Mouse (Mus musculus) megakaryocyte, adult 5-6 weeks (primary cell): Measurements from ENCODE around the gene Olfr155. TPM values are rescaled to one million over a fixed set of nuclear protein-coding genes. Genes with fewer than 3 reads are reported as not detected.

ENCODE experiments used
- ATAC-seq: 2 replicates; pipeline ENCODE4 v1.8.0; 2016; ENCODE audit warnings: mild to moderate bottlenecking, inconsistent platforms; ENCODE audit not compliant: poor library complexity, severe bottlenecking
- total RNA-seq, 2 experiments: library from RNA; stranded (forward) in 1 of 2; stranded (reverse) in 1 of 2; fragments of 153-499, 151-499 nt in 1 of 2; fragments of 221-1000, 200-1000 nt in 1 of 2; gene quantifications; 2 replicates each; pipeline versions ENCODE4 v1.2.3 to v1.2.4; 2015 to 2017

Olfr155 gene
- total RNA-seq, 2 experiments from 2014 or later = not detected

GRCm38 (mm10) chr4:43891247-43891646 lies 39.9 kb downstream of the Olfr155 start:
- no peak for ATAC-seq

GRCm38 (mm10) chr4:43897209-43897608 lies 45.8 kb downstream of the Olfr155 start:
- ATAC-seq = no peak

- peak; percentile 54 for ATAC-seq
These were observed 47.8 kb downstream of the Olfr155 start for GRCm38 (mm10) chr4:43899197-43899596.

GRCm38 (mm10) chr4:43903690-43904089 lies 52.3 kb downstream of the Olfr155 start:
- ATAC-seq = no peak

- ATAC-seq = peak; percentile 59
These were observed 55.1 kb downstream of the Olfr155 start for GRCm38 (mm10) chr4:43906443-43906842.

Other genes starting within 250 kb of the Olfr155 start
- 0.29 and 1.7 TPM in 2 replicates for gene Npr2, start 219.6 kb upstream of the Olfr155 start, total RNA-seq (2015)
- gene Npr2, start 219.6 kb upstream of the Olfr155 start, total RNA-seq (2017) = 0.33 and 1.3 TPM in 2 replicates
- gene Spag8, start 198.0 kb upstream of the Olfr155 start, total RNA-seq (2015) = not detected in 2 replicates
- gene Spag8, start 198.0 kb upstream of the Olfr155 start, total RNA-seq (2017) = not detected in 2 replicates
- gene Hint2, start 195.1 kb upstream of the Olfr155 start, total RNA-seq (2015) = 23.8 and 24.3 TPM in 2 replicates
- 24.6 and 27.9 TPM in 2 replicates for gene Hint2, start 195.1 kb upstream of the Olfr155 start, total RNA-seq (2017)
- 0.27 and 0.42 TPM in 2 replicates for gene Tmem8b, start 182.6 kb upstream of the Olfr155 start, total RNA-seq (2015)
- 0.04 and 0.16 TPM in 2 replicates for gene Tmem8b, start 182.6 kb upstream of the Olfr155 start, total RNA-seq (2017)
- gene Fam221b, start 182.4 kb upstream of the Olfr155 start, total RNA-seq (2015) = 0.11 TPM in 1 of 2 replicates, not detected in the other
- gene Fam221b, start 182.4 kb upstream of the Olfr155 start, total RNA-seq (2017) = 0.20 and 0.33 TPM in 2 replicates
- not detected in 2 replicates for gene Olfr70, start 150.8 kb upstream of the Olfr155 start, total RNA-seq (2015)
- not detected in 2 replicates for gene Olfr70, start 150.8 kb upstream of the Olfr155 start, total RNA-seq (2017)
- gene Olfr71, start 141.3 kb upstream of the Olfr155 start, total RNA-seq (2015) = not detected in 2 replicates
- gene Olfr71, start 141.3 kb upstream of the Olfr155 start, total RNA-seq (2017) = not detected in 2 replicates
- not detected in 2 replicates for gene Hrct1, start 124.4 kb upstream of the Olfr155 start, total RNA-seq (2015)
- not detected in 2 replicates for gene Hrct1, start 124.4 kb upstream of the Olfr155 start, total RNA-seq (2017)
- not detected in 2 replicates for gene Spaar, start 121.5 kb upstream of the Olfr155 start, total RNA-seq (2015)
- not detected in 2 replicates for gene Spaar, start 121.5 kb upstream of the Olfr155 start, total RNA-seq (2017)
- gene Olfr159, start 80.6 kb upstream of the Olfr155 start, total RNA-seq (2015) = not detected in 2 replicates
- not detected in 2 replicates for gene Olfr159, start 80.6 kb upstream of the Olfr155 start, total RNA-seq (2017)
- gene Olfr156, start 27.7 kb upstream of the Olfr155 start, total RNA-seq (2015) = not detected in 2 replicates
- not detected in 2 replicates for gene Olfr156, start 27.7 kb upstream of the Olfr155 start, total RNA-seq (2017)
- gene Olfr157, start 11.4 kb upstream of the Olfr155 start, total RNA-seq (2015) = not detected in 2 replicates
- gene Olfr157, start 11.4 kb upstream of the Olfr155 start, total RNA-seq (2017) = not detected in 2 replicates
- 2.2 and 6.8 TPM in 2 replicates for gene Reck, start 24.0 kb downstream of the Olfr155 start, total RNA-seq (2015)
- 1.2 and 10.2 TPM in 2 replicates for gene Reck, start 24.0 kb downstream of the Olfr155 start, total RNA-seq (2017)
- gene Glipr2, start 105.8 kb downstream of the Olfr155 start, total RNA-seq (2015) = 147 and 149 TPM in 2 replicates
- 224 and 228 TPM in 2 replicates for gene Glipr2, start 105.8 kb downstream of the Olfr155 start, total RNA-seq (2017)
- 0.09 TPM in 1 of 2 replicates, not detected in the other for gene Ccin, start 131.9 kb downstream of the Olfr155 start, total RNA-seq (2015)
- 0.26 and 0.37 TPM in 2 replicates for gene Ccin, start 131.9 kb downstream of the Olfr155 start, total RNA-seq (2017)
- gene Clta, start 152.9 kb downstream of the Olfr155 start, total RNA-seq (2015) = 387 and 421 TPM in 2 replicates
- gene Clta, start 152.9 kb downstream of the Olfr155 start, total RNA-seq (2017) = 615 and 637 TPM in 2 replicates
- 12.1 and 15.8 TPM in 2 replicates for gene Gne, start 232.6 kb downstream of the Olfr155 start, total RNA-seq (2015)
- 7.7 and 10.0 TPM in 2 replicates for gene Gne, start 232.6 kb downstream of the Olfr155 start, total RNA-seq (2017)